8 mouse cellular contexts compared by ENCODE assay signal in the genomic region with DNA sequence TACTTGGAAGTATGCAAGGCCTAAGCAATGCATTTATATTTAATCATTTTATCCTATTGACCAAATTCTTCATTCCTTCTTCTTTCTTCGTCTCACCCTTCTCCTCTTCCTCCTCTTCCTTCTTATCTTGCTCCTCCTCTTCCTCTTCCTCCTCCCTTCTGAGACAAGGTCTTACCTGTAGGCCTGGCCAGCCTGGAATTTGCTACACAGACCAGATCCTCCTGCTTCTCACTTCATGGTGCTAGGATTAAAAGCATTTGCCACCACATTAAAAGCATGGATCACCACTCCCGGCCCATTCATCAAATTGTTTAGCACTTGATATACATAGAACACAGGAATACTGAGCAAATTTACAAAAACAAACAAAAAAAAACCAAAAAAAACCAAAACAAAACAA. TPM values are rescaled to one million over a fixed set of nuclear protein-coding genes. Genes with fewer than 3 reads are reported as not detected.
A peak's percentile ranks its signal among the peaks of the same experiment; 100 is the strongest.
DNase-seq lines count a peak whose midpoint lies in the region; ATAC-seq and TF ChIP-seq lines count a peak whose summit lies in the region.

No protein-coding gene starts in this region.

- H3K36me3 ChIP-seq in heart, embryonic 11.5 days (ENCODE audit: control insufficient read depth, insufficient read depth, low read length): no peaks in the 10 kb centered on the region
- H3K36me3 ChIP-seq in E14TG2a.4 (ENCODE audit: insufficient read depth, low read length): no peaks in the 10 kb centered on the region
- no peaks in the 10 kb centered on the region for H3K36me3 ChIP-seq in hindbrain, embryonic 12.5 days
- H3K36me3 ChIP-seq in midbrain, embryonic 10.5 days: no peaks in the 10 kb centered on the region

- DNase-seq in heart, postnatal 25 days (ENCODE audit: low spot score): no peak
- no peak for DNase-seq in midbrain, embryonic 10.5 days (ENCODE audit: low spot score)
- no peak for DNase-seq in adrenal gland, postnatal 25 days
- DNase-seq in gastrocnemius, adult 18-20 months (ENCODE audit: low spot score): no peak
- DNase-seq in thymus, postnatal 4 days: no peak

- 0 out of 2 replicates have a peak overlapping the region, but pooled peaks have one; percentile 91 for H3K9ac ChIP-seq in heart, embryonic 11.5 days (ENCODE audit: low read depth, low read length)
- peak overlapping the region; percentile 86; the same call in 1 of the 2 replicates for H3K9ac ChIP-seq in hindbrain, embryonic 12.5 days

- intact Hi-C loops in heart, postnatal 25 days (cut with DNase I): loop anchor here (2.0 to 5.0 kb wide), 2 partner anchors 15 to 81 kb away; partner anchors contain the start of gene Zc3h15

- peak overlapping the region; percentile 91 for H3K27ac ChIP-seq in heart, embryonic 11.5 days (ENCODE audit: low read depth, low read length)
- H3K27ac ChIP-seq in hindbrain, embryonic 12.5 days: peak overlapping the region; percentile 87; the same call in 1 of the 2 replicates
- peak overlapping the region; percentile 95 for H3K27ac ChIP-seq in midbrain, embryonic 10.5 days (replicated peaks)

- no peak for TF ChIP-seq CTCF in E14TG2a.4 (conservative IDR thresholded peaks at IDR 0.05; ENCODE audit: low read length)

- peak overlapping the region; percentile 71 for H3K4me3 ChIP-seq in heart, embryonic 11.5 days (ENCODE audit: low read depth, low read length)
- H3K4me3 ChIP-seq in E14TG2a.4 (replicated peaks; ENCODE audit: low read length): peak overlapping the region; percentile 89
- H3K4me3 ChIP-seq in hindbrain, embryonic 12.5 days: no peak overlapping the region; the same call in 1 of the 2 replicates
- H3K4me3 ChIP-seq in midbrain, embryonic 10.5 days: peak overlapping the region; percentile 85

- H3K4me1 ChIP-seq in heart, embryonic 11.5 days (ENCODE audit: control insufficient read depth, insufficient read depth, low read length): peaks cover 14% of the 10 kb centered on the region
- H3K4me1 ChIP-seq in E14TG2a.4 (replicated peaks; ENCODE audit: low read depth, low read length): peaks cover 38% of the 10 kb centered on the region
- H3K4me1 ChIP-seq in hindbrain, embryonic 12.5 days: peaks cover 10% of the 10 kb centered on the region
- H3K4me1 ChIP-seq in midbrain, embryonic 10.5 days: peaks cover 23% of the 10 kb centered on the region

- ATAC-seq in heart, embryonic 11.5 days (replicated peaks; ENCODE audit: insufficient number of reproducible peaks, low FRiP score, low TSS enrichment): no peak
- ATAC-seq in hindbrain, embryonic 12.5 days (ENCODE audit: low FRiP score): no peak

- no peaks in the 10 kb centered on the region for H3K9me3 ChIP-seq in heart, embryonic 11.5 days (replicated peaks; ENCODE audit: control insufficient read depth, low read length)
- H3K9me3 ChIP-seq in E14TG2a.4 (ENCODE audit: low read length): no peaks in the 10 kb centered on the region
- no peaks in the 10 kb centered on the region for H3K9me3 ChIP-seq in hindbrain, embryonic 12.5 days (replicated peaks)
- H3K9me3 ChIP-seq in midbrain, embryonic 10.5 days (replicated peaks): no peaks in the 10 kb centered on the region

- 48% methylated on average over 2 of the region's 2 CpGs for WGBS in heart, embryonic 11.5 days (ENCODE audit: insufficient replicate concordance)
- WGBS in hindbrain, embryonic 12.5 days: 50% methylated on average over 2 of the region's 2 CpGs
- WGBS in midbrain, embryonic 10.5 days: 44% methylated on average over 2 of the region's 2 CpGs

- H3K27me3 ChIP-seq in heart, embryonic 11.5 days (ENCODE audit: control insufficient read depth, insufficient read depth, low read length): no peaks in the 10 kb centered on the region
- 0 out of 2 replicates have a peak, but pooled peaks cover 7% of the 10 kb centered on the region for H3K27me3 ChIP-seq in E14TG2a.4 (ENCODE audit: insufficient read depth, low read length)
- H3K27me3 ChIP-seq in hindbrain, embryonic 12.5 days: no peaks in the 10 kb centered on the region
- no peaks in the 10 kb centered on the region for H3K27me3 ChIP-seq in midbrain, embryonic 10.5 days (ENCODE audit: low read depth, poor library complexity, severe bottlenecking)

- H3K4me2 ChIP-seq in heart, embryonic 11.5 days: peak overlapping the region; percentile 78
- H3K4me2 ChIP-seq in hindbrain, embryonic 12.5 days (replicated peaks): peak overlapping the region; percentile 86

RNA-seq across cellular contexts. Expression of gene Itgav, which starts 0.9 kb away (rescaled TPM):
- 75.9 and 87.7 TPM in 2 replicates for polyA plus RNA-seq in heart, embryonic 11.5 days (2014; fragmentation: Nextera tagmentation; extraction: Ambion mirVana)
- 10 to 100 TPM; 36.7 to 38.3 TPM for total RNA-seq in heart, postnatal 25 days (2021)
- 55.4 and 59.7 TPM in 2 replicates for polyA plus RNA-seq in hindbrain, embryonic 12.5 days (2016; fragmentation: Nextera tagmentation; extraction: Ambion mirVana)
- polyA plus RNA-seq in midbrain, embryonic 10.5 days (2016; fragmentation: Nextera tagmentation; extraction: Ambion mirVana): 28.8 and 29.2 TPM in 2 replicates
- 107 and 124 TPM in 2 replicates for total RNA-seq in adrenal gland, postnatal 25 days (2021)
- total RNA-seq in gastrocnemius, adult 18-20 months (2021): 10 to 100 TPM; 36.8 to 50.6 TPM
